Mouse (Mus musculus) urinary bladder, postnatal 36 days (tissue): ENCODE data around the gene Dlg5.

ENCODE experiments used
- DNase-seq, 2 experiments: peaks; one replicate each; pipeline ENCODE4 v3.0.0; 2022; ENCODE audit warnings: low spot score in 2 of 2, mixed read lengths in 1 of 2

The Dlg5 gene

GRCm38 (mm10) chr14:24245177-24246081 lies at the start of gene Dlg5:
Gene Dlg5 (minus strand): TSS chr14:24245920.
- DNase-seq: peak; percentile 64 to 68

GRCm38 (mm10) chr14:24293631-24294030 lies 47.9 kb upstream of the Dlg5 start:
- no peak for DNase-seq

- DNase-seq: no peak
Observed at GRCm38 (mm10) chr14:24292914-24293313, 47.2 kb upstream of the Dlg5 start, which contains the start of gene E330034G19Rik. Gene E330034G19Rik (plus strand): TSS chr14:24293214.

GRCm38 (mm10) chr14:24290726-24291125 lies 45.0 kb upstream of the Dlg5 start:
- DNase-seq: no peak

- no peak for DNase-seq
Observed at GRCm38 (mm10) chr14:24286136-24286535, 40.4 kb upstream of the Dlg5 start.

DNA sequence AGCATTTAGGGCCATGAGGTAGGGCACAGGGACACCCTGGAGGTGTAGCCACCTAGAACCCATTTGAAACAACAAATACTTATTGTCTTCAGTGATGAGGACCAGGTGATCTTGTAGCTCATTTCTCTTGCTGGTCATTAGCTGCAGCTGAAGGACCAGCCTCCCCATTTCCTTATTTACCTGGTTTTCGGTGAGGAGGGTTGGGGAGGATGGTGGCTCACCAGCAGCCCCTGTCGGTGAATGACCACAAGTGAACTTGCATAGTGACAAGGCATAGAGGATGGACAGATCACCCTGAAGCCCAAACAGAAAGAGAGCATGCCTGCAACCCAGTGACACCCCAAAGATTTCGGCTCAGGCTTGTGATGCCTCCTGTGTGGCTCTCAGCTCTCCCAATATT lies 36.6 kb upstream of the Dlg5 start:
- DNase-seq: no peak

DNA sequence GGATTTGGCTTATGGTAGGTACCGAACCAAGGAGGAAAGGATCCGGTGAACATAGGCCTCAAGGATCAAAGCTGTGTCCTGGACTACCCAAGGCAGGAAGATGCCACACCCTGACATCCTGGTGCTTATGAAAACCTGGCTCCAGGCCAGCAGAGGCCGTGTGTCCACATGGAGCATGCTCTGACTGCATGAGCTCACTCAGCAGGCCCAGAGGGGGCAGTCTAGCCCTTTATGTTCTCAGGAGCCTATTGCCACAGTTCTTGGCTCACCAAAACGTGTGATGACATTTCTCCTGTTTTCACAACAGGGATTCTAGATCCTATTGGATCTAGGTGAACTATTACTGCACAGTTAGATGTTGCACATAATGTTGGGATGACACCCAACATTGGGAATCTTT lies 35.6 kb upstream of the Dlg5 start:
- DNase-seq: no peak

- DNase-seq: no peak
Observed at GRCm38 (mm10) chr14:24275534-24275933, 29.8 kb upstream of the Dlg5 start.

GRCm38 (mm10) chr14:24273575-24273974 lies 27.9 kb upstream of the Dlg5 start:
- no peak for DNase-seq

GRCm38 (mm10) chr14:24269571-24269970 lies 23.9 kb upstream of the Dlg5 start:
- DNase-seq: no peak

DNA sequence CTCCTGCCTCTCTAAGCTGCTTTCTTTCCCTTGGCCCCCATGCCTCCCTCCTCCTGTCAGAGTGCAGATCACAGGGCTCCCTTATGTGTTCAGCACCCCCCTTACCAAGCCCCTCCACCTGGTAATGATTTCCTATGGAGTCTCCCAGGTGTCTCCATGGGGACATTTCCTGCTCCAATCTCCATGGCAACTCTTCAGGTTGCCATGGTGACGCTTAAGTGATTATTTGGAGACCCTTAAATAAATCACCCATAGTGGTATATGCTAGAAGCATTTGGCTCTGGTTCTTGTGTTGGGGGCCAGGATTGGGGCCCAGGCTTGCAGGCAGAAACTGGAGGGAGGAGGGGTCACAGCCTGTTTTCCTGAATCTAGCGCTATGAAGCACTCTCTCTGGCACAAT lies 17.2 kb upstream of the Dlg5 start:
- DNase-seq: no peak

- no peak for DNase-seq
Observed at GRCm38 (mm10) chr14:24262382-24262781, 16.7 kb upstream of the Dlg5 start.

DNA sequence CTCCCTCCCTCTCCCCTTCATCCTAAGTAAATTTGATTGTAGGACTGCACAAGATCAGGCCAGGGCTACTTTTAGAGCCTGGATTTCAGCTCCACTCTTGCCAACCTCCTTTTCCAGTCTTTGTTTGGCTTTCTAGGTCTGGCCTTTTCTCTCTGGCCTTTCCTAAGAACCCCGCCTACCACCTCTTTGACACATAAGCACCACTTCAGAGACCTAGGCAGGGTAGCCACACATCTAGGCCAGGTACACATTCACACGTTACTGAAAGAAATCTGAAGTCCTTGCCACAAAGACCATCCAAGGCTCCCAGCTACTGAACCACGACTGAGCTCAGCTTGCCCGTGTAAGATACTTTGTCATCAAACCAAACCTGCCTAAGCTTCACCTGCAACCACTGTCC lies 14.7 kb upstream of the Dlg5 start:
- no peak for DNase-seq

- no peak for DNase-seq
Observed at GRCm38 (mm10) chr14:24255956-24256355, 10.2 kb upstream of the Dlg5 start.

GRCm38 (mm10) chr14:24253611-24254202 lies 8.0 kb upstream of the Dlg5 start:
- no peak for DNase-seq

DNA sequence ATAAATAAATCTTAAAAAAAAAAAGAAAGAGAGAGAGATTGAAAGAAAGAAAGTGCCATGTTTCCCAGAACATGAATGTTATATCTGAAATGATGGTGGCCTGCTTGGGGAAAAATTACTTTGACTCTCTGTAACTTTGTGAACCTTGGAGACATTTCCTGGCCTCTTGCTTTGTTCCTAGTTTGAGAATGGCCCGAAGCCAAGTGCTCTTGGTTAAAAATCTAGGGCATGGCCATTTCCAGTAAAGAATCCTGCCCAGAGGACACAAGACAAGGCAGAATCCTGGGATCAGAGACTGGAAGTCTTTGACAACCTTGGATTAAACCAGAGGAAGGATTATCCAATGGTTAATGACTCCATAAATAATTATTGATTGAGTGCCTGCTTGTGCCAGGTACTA lies 5.6 kb upstream of the Dlg5 start:
- no peak for DNase-seq

DNA sequence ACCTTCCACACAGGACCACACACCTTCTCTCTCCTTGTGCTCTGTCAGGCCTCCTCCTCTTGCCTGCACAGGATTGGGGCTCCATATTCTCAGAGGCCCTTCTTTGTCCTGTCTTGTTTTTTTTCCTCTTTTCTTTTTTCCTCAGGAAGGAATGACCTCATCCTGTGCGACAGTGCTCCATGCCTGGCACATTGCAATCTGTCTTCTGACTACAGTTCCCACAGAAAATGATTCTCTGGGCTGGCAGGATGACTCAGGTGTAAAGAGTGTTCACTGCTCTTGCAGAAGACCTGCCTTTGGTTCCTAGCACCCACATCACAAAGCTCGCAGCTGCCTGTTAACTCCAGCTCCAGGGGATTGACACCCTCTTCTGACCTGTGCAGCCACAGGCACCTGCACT lies 4.2 kb upstream of the Dlg5 start:
- no peak for DNase-seq

GRCm38 (mm10) chr14:24244330-24245176 lies 1.2 kb downstream of the Dlg5 start:
- DNase-seq: peak in 1 of 2 experiments; percentile 19

- DNase-seq: no peak
Observed at GRCm38 (mm10) chr14:24242016-24242415, 3.7 kb downstream of the Dlg5 start.

- no peak for DNase-seq
Observed at GRCm38 (mm10) chr14:24240831-24241230, 4.9 kb downstream of the Dlg5 start.

DNA sequence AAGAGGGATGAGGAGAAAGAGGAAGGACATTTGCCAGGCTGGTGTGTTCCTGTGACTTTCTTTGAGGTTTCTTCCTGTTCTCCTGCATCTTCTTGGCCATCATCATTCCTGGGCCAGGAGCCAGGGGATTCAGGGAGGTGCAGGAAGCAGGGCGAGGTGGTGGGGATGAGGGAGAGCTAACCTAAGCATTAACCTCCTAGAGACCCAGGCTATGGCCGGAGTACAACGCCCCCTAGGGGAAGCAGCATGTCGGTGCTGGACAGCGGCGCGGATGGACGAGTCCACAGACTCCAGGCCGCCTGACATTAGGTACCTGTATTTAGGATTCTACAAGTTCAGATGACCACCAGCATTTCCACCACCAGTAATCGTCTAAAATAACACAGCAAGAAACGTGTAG lies 6.1 kb downstream of the Dlg5 start:
- DNase-seq: no peak

- DNase-seq: no peak
Observed at GRCm38 (mm10) chr14:24235954-24236353, 9.8 kb downstream of the Dlg5 start.
